Mouse (Mus musculus) MN1 (cell line): ENCODE data around the gene Krtap3-1.
"Not testable (repeated sequence)": the region's sequence is repeated elsewhere in the genome, so short reads cannot be mapped to it uniquely, and the experiment has no call there.

ENCODE experiments used
- DNase-seq: peaks from one replicate; pipeline ENCODE4 v3.0.0-alpha.2; 2016; ENCODE audit warnings: low spot score

Krtap3-1 gene

DNA sequence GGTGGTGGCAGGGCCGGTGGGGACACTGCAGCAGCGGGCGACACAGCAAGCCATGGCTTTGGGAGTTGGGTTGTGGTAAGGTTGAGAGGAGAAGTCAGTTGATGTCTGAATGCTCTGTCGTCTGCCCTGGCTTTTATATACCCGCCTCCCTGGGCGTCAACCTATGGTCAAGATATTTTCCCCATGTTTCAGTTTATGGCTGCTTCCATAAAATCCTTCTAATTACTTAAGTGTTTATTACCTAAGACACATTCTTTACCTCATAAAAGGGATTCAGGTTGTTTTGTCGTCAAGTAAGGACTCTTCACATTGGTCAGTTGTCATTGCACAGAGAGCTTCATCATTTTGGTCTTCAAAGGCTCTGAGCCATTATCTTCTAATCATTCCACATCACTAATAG, at the start of gene Krtap3-1:
Gene Krtap3-1, minus strand, starts transcription at position 101 of the 400 bp plus-strand sequence.
- DNase-seq: no peak

DNA sequence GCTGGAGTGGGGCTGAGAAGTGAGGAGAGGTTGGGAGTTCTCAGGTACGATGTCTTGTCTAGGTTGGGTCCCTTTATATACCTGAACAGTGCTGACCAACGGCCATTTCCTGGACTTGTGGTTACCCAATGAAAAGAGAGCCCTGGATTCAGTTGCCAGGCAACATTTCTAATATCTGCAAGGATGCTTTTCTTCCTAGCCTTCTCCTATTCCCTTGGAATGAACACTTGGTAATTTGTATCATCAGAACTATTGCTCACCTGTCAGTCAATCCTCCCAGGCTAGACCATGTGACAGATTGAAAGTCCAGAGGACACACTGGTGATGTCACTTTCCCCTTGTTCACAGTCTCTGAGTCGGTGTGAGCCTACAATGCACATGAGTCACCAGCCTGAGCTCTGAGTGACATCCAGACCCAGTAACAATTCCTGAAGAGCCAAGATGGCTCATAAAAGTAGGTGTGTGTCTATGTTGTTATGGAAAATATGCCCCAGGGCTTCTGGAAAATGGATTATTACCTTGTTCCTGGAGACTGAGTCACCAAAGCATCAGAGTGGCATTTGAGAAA, 48.5 kb upstream of the Krtap3-1 start, which contains the start of gene Krtap2-4:
Gene Krtap2-4, minus strand, starts transcription at position 51 of the 568 bp plus-strand sequence.
- no peak for DNase-seq

DNA sequence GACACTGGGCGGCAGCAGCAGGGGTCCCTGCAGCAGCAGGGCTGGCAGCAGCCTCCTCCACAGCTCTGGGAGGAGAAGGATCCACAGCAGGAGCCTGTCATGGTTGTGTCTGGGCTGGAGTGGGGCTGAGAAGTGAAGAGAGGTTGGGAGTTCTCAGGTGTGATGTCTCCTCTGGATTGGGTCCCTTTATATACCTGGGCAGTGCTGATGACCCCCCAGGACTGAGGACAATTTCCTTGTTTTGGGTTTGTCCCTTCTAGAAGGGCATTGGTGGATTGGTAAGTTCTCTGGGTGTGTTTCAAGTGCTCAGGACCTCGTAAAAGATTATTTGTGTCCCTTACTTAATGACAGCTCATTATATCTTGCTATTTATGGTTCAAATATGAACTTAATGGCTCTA, 43.7 kb upstream of the Krtap3-1 start, which contains the start of gene Gm11937:
Gene Gm11937, minus strand, starts transcription at position 101 of the 400 bp plus-strand sequence.
- not testable (repeated sequence) for DNase-seq

DNA sequence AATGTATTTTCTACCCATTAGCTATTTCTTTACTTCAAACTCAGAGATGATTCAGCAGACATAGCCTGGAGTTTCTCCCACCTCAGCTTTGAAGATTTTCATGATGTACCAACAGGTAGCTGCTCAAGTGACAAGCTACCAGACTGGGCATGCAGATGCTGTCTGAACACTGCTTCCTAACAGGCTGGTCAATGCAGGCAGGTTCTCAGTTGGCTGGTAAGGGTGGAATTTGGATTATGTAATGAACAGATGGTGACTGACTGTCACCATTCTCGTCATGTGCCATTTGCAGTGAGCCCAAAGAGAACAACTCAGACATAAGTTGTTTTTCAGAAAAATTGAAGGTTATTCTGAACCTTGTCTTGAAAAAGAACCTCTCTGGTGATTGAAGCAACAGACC, 42.7 kb upstream of the Krtap3-1 start:
- DNase-seq: no peak

DNA sequence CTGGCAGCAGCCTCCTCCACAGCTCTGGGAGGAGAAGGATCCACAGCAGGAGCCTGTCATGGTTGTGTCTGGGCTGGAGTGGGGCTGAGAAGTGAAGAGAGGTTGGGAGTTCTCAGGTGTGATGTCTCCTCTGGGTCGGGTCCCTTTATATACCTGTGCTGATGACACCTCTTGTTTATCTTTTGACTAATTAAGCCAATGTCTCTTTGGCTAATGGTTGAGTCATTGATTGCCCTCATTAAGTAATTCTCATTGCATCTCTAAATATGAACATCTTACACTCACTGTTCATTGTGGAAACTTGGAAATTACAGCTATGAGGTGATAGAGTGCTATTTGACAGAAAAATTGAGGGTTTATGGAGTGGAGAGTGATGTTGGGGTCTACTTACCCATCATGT, 36.8 kb upstream of the Krtap3-1 start, which contains the start of gene Gm11938:
Gene Gm11938, minus strand, starts transcription at position 101 of the 400 bp plus-strand sequence.
- DNase-seq: not testable (repeated sequence)

DNA sequence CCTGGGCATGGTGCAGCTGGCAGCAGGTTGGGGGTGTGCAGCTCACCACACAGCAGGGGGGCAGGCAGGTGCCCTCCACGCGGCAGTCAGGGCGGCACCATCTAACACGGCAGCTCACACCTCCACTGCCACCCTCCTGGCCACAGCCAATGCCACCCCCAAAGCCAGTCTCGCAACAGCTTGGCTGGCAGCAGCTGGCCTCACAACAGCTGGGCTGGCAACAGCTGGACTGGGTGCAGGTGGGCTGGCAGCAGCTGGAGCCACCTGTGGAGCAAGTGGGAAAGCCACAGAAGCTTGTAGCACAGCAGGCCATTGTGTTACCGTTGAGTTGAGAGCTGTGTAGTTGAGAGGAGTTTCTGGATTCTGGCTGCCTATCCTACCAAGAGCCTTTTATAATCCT, 31.3 kb upstream of the Krtap3-1 start, which contains the start of gene Krtap9-3:
Gene Krtap9-3, minus strand, starts transcription at position 364 of the 400 bp plus-strand sequence.
- DNase-seq: not testable (repeated sequence)

DNA sequence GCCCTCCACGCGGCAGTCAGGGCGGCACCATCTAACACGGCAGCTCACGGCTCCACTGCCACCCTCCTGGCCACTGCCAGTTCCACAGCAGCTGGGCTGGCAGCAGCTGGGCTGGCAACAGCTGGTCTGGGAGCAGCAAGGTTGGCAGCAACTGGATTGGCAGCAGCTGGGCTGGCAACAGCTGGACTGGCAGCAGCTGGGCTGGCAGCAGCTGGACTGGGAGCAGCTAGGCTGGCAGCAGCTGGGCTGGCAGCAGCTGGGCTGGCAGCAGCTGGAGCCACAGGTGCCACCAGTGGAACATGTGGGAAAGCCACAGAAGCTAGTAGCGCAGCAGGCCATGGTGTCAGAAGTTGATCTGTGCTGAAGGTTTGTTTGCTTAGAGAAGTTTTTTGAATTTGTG, 24.6 kb upstream of the Krtap3-1 start, which contains the start of gene Krtap1-3:
Gene Krtap1-3, minus strand, starts transcription at position 359 of the 400 bp plus-strand sequence.
- DNase-seq: no peak

DNA sequence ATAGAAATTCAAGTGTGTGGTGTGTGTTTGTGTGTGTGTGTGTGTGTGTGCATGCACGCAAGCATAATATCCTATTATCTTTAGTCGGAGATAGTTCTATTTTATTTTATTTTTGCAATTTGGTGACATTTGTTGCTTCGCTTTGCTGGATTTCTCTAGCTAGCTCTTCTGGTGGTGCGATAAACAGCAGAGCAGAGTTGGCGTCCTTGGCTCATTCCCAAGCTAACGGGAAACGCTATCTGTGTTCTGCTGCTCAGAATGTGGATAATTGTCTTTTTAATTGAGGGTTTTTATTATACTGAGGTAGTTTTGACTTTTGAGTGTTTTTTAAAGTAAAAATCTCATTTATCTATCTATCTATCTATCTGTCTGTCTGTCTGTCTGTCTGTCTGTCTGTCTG, 18.7 kb upstream of the Krtap3-1 start:
- no peak for DNase-seq

DNA sequence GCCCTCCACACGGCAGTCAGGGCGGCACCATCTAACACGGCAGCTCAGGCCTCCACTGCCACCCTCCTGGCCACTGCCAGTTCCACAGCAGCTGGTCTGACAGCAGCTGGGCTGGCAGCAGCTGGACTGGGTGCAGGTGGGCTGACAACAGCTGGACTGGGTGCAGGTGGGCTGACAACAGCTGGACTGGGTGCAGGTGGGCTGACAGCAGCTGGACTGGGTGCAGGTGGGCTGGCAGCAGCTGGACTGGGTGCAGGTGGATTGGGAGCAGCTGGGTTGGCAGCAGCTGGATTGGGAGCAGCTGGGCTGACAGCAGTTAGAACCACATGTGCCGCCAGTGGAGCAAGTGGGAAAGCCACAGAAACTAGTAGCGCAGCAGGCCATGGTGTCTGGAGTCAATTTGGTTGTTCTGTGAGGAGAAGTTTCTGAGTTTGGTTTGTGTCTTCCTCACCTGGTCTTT, 16.8 kb upstream of the Krtap3-1 start, which contains the start of gene Krtap1-4:
Gene Krtap1-4, minus strand, starts transcription at position 410 of the 460 bp plus-strand sequence.
- DNase-seq: no peak

DNA sequence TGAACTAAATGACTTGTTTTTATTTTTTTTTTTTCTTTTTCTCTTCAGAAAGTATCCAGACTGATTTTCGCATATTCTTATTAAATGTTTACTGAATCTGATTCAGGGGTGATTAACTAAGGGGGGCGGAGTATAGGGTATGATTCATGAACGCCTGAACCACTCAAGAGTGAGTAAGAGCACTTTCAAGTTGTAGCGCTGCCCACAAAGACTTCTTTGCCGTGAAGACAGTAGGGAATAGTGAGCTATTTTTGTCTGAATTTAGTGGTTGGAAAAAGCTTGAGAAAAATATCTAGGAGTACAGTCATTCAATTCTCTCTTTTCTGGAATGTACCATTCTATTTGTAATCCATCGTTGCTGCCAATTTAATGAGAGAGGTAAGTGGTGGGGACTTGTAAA, 15.1 kb upstream of the Krtap3-1 start:
- DNase-seq: no peak

DNA sequence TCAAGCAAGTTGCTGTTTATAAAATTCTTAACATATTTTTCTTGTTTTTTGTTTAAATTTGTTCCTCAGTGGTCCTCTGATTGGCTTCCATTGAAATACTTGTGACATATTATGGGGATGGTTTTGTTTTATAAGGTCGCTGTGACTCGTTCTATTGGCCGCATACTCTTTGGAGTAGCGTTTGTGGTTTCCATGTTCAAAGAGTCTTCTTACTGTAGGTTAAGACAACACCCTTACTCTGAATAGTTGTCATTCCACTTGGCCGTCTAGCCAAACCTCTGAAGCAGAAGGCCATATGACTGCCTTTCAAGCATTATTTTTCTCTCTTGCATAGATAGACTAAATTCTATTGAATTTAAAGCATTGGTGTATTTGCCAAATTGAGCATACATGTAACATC, 14.6 kb upstream of the Krtap3-1 start:
- no peak for DNase-seq

DNA sequence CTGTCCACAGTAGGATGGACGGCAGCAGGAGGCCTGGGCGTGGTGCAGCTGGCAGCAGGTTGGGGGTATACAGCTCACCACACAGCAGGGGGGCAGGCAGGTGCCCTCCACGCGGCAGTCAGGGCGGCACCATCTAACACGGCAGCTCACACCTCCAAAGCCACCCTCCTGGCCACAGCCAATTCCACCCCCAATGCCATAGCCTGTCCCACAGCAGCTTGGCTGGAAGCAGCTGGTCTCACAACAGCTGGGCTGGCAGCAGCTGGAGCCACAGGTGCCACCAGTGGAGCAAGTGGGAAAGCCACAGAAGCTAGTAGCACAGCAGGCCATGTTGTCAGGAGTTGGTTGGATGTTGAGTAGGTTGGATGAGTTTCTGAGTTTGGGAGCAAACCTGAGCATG, 14.2 kb upstream of the Krtap3-1 start, which contains the start of gene Krtap1-5:
Gene Krtap1-5, minus strand, starts transcription at position 381 of the 400 bp plus-strand sequence.
- DNase-seq: no peak

DNA sequence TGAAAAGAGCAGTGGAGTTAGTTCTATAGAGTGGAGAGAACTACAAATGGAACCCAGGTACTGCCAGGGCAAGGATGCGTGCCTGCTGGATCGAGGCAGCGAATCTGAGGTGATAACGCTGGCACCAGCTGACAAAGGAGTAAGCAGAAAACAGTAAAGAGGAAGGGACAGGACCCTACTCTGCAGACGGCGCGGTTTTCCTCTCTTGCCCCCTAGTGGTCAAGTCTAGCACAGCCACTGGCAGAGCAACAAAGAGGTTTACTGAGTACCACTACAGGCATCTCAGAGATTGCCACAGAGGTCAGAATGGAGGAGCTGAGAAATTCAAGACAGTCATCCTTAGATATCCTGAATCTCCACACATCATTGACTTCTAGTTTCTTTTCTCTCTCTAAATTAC, 7.7 kb upstream of the Krtap3-1 start:
- no peak for DNase-seq

DNA sequence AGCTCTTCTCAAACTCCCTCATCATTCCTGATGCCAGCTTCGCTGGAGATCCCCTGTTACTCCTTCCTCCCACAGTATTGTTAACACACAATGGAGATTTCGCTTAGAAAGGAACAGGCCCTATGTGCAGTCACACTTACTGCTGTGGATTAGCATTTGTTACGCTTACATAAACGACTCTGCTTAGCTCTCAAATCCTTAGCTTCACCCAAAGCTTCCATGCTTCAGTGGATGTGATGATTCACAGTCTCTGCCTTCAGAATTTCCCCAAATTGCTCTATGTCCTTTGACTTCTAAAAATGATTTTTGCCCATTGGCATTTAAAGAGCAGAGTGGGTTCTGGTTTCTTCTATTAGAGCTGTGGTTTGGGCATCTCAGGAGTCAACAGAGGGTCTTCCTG, 6.7 kb upstream of the Krtap3-1 start:
- no peak for DNase-seq

DNA sequence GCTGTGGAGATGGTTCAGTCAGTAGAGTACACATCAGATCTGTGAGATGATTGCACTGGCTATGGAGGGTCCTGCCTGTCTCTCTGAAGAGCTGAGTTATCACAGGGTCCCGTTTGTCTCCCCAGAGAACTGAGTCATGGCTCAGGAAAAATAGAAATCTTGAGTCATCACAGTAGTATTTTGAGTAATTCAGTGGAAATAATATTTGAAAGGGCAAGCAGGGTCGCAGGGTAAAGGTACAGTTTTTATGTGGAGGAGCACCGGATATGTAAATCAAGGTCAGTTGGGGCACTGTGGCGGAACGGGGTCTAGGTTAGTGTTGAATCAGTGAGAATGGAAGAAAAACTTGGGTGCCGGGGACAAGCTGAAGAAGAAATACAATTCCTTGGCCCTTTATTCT, 3.9 kb downstream of the Krtap3-1 start:
- DNase-seq: no peak

DNA sequence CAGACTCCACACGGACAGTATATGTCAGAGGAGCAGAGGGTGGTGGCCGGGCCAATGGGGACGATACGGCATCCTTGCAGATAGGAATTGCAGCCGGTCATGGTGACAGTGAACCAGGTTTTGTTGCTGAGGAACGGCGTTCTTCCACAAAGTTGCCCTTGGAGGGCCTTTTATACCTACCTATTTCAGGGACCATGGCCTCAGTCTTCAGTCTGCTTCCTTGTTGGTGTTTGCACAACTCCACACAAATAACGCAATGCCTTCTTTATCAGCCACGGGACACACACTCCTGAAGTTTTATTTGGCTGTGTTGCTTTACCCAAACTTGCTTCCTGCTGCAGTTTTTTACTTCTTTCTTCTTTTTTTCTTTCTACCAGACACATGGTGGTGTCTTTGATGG, 7.1 kb downstream of the Krtap3-1 start, which contains the start of gene Gm11939:
Gene Gm11939, minus strand, starts transcription at position 101 of the 400 bp plus-strand sequence.
- DNase-seq: no peak

DNA sequence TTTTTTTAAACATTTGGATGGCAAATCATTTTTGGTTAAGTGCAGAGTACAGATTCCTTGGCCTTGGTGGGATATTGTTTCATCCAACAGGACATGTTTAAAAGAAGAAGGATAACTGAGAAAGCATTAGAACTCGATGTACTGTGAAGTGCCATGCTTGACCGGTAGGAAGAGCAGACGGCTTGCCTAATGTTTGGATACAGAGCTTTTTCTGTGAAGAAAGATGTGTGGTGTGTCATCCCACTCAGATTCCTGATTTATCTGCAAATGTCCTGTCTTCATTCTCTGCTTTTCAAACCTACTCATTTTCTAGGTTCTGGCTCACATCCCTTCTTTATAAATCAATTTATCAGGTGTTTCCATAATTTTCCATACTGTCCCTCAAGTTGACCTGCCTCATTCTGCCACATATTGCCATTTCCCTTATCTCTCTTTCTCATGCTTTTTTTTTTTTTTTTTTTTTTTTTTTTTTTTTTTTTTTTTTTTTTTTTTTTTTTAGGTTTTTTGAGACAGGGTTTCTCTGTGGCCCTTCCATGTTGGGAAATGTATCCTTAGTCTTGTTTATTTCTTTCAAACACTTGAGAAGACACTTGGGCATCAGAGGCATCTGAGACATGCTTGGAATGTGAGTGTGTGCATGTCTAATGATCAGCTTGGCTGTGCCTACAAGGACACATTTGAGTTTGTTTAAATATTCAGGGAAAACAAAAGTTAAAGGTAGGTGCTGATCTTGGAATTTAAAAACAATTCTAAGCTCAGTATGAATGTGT, 8.3 kb downstream of the Krtap3-1 start:
- no peak for DNase-seq

DNA sequence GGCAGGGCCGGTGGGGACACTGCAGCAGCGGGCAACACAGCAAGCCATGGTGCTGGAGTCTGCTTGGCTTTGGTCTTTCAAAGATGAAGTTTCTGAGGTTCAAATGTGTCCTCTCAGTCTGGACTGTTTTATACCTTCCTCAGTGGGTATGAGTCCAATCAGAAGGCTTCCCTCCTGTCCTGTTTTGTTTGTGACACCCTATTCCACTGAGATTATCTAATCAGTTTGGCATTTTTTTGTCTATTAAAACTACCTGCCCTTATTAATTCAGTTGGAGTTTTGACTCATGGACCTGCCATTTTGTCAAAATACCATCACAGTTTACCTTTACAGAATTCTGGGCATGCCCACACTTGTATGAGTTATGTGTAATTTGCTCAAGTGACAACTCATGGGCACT, 9.7 kb downstream of the Krtap3-1 start, which contains the start of gene Krtap3-2:
Gene Krtap3-2, minus strand, starts transcription at position 101 of the 400 bp plus-strand sequence.
- no peak for DNase-seq

DNA sequence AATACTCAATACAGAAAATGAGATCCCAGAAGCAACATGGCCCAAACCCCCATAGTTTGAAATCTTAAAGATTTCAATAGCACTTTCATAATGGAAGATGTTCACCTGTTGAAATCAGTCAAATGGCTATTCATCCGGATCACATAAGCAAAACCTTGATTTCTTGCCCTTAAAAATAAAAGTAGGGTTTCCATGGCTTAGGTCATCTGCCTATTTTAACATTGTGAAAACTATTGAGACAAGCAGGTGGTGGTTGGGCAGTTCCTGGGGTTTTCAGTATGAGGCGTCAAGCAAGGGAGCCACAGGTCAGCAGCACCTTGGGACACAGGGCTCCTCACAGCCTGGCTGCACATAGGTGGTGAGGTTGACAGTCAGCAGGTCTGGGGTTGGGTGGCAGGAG, 10.2 kb downstream of the Krtap3-1 start:
- DNase-seq: no peak

DNA sequence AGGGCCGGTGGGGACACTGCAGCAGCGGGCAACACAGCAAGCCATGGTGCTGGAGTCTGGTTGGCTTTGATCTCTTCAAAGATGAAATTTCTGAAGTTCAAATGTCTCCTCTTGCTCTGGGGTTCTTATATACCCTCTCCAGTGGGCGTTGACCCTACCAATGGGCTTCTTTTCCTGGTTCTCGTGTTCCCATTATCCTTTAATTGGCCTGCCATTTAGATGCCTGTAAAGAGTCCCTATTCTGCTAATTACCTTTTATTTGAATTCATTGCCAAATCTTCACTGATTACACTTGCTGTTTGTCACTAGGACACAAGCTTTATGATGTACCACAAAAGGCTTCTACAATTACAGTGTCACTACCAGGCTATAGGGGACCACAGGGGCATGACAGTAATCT, 15.7 kb downstream of the Krtap3-1 start, which contains the start of gene Krtap3-3:
Gene Krtap3-3, minus strand, starts transcription at position 101 of the 400 bp plus-strand sequence.
- DNase-seq: no peak

DNA sequence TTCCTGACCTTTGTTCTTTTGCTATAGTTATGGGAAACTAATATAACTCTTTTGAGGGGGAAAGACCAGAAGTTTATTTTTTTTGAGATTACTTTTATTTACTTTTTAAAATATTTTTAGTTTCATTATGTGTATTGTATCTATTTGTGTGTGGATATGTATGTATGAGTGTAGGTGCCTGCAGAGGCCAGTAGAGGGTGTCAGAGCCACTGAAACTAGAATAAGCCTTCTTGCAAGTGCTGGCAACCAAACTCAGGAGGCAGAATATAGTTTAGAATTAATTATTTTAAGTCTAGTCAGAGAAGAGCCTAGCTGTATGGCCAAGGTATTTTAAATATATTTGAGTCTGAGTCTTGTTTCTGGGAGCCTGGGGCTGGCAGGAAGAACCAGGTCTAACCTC, 18.5 kb downstream of the Krtap3-1 start:
- DNase-seq: no peak

DNA sequence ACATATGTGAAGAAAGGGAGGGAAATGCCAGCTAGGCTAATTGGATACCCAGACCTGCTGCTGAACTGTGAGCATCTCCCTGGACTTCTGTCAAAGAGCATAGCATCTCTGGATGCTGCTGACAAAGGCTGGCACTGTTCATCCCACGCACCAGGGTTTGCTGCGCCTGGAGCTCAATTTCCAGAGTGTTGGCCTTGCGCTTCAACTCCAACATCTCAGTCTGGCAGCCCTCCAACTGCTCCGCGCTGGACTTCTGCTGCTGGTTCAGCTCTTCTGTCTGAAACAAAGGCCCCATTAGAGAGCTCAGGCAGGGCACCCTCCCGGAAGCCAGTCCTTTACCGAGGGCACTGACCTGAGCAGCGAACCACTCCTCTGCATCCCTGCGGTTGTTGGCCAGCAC, 26.7 kb downstream of the Krtap3-1 start:
- no peak for DNase-seq
